Mouse (Mus musculus) bone marrow, adult 2 months (tissue): ENCODE results near the gene Mitf. TPM values are rescaled to one million over a fixed set of nuclear protein-coding genes. Genes with fewer than 3 reads are reported as not detected.

Source experiments
- H3K27ac ChIP-seq: fragments of 200-500 bp; 2 replicates; pipeline ENCODE4 v1.5.1; 2012; ENCODE audit warnings: low read depth, mild to moderate bottlenecking, control low read depth, inconsistent platforms, low read length; ENCODE audit not compliant: control insufficient read depth, poor library complexity, insufficient read depth
- H3K4me1 ChIP-seq: fragments of 200-500 bp; 2 replicates; pipeline ENCODE4 v1.6.1; 2011; ENCODE audit warnings: low read length; ENCODE audit not compliant: control insufficient read depth, insufficient read depth
- H3K4me3 ChIP-seq: fragments of 200-500 bp; replicated peaks from 2 replicates; pipeline ENCODE3; 2011; ENCODE audit warnings: mild to moderate bottlenecking, low read depth, low read length, control low read depth; ENCODE audit not compliant: control insufficient read depth
- CTCF ChIP-seq: fragments of 200-500 bp; IDR thresholded peaks from 2 replicates; pipeline ENCODE4 v1.5.1; 2011; ENCODE audit warnings: low read length, control low read depth; ENCODE audit not compliant: control insufficient read depth, insufficient read depth
- POLR2A ChIP-seq: fragments of 200-500 bp; IDR thresholded peaks from 2 replicates; pipeline ENCODE4 v1.6.1; 2011; ENCODE audit warnings: low read depth, mild to moderate bottlenecking, control low read depth, low read length, borderline replicate concordance; ENCODE audit not compliant: control insufficient read depth
- WGBS: fragments of 180-500 bp; shearing (Covaris S2); methylation state at CpG from one replicate; pipeline ENCODE4 v1.1.7; 2018; 5-methylcytosine and 5-hydroxymethylcytosine counted together
- polyA plus RNA-seq: library from polyadenylated mRNA; stranded (reverse); fragments of >200 nt; gene quantifications from 2 replicates; pipeline ENCODE4 v1.2.4, GENCODE M21; 2011; ENCODE audit warnings: low replicate concordance; ENCODE audit not compliant: missing spikeins, insufficient read depth, insufficient read length

Mitf gene
- polyA plus RNA-seq, 1 experiment, result 1.2 TPM

DNA sequence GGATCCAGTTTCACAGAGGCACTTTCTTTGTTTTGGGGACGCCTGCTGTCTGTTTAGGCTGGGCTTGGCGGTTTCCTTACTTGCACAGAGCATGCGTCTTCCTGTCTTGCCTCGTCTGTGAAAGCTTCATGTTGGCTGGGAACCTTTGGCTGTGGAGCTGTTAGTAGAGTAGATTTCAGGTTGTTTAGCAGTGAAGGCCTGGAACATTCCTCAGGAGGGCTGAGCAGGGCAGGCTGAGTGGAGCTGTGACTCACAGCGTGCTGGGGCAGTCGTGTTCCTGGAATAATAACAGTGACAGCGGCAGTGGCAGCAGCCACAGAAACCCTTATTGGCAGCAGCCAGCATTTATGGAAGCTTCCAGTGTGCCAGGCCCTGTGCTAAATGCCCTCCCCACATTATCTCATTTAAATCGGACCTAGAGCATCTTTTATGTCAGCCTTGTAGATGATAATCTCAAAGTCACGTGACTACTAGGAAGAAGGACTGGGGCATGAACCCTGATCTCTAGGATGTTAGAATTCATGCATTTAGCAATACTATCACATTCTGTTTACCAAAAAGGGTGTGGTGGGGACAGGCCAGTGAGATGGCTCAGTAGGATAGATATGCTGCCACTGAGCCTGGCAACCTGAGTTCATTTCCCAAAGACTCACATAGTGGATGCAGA is 41.5 kb downstream of the Mitf start:
- Histone ChIP-seq H3K27ac (no peak overlapping the region), H3K4me3 (no peak overlapping the region), H3K4me1 (no peaks in the 10 kb centered on the region)
- WGBS, result 78% methylated on average over 9 of the region's 9 CpGs
- TF ChIP-seq CTCF, result no peak
- TF ChIP-seq POLR2A, result no peak

DNA sequence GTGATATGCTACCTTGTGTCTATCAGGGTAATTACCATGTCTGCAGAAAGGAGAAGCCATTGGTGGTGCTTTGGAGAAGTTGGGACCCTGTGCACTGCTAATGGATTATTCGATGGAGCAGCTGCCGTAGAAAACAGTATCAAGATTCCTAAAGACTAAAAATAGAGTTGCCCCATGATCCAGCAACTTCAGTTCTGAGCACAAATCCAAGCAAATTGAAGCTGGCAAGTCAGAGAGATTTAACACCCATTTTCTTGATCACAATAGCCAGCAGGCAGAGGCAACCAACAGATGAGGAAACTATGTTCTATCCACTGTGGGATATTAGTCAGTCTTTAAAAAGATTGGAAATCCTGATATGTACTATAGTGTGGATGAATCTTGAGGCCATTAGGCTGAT is 47.4 kb downstream of the Mitf start:
- 87% methylated on average over 2 of the region's 2 CpGs for WGBS
- H3K27ac ChIP-seq, result no peak overlapping the region
- TF ChIP-seq CTCF (no peak), POLR2A (no peak)
- H3K4me3 ChIP-seq, result no peak overlapping the region
- H3K4me1 ChIP-seq, result no peaks in the 10 kb centered on the region; the same call in 1 of the 2 replicates

DNA sequence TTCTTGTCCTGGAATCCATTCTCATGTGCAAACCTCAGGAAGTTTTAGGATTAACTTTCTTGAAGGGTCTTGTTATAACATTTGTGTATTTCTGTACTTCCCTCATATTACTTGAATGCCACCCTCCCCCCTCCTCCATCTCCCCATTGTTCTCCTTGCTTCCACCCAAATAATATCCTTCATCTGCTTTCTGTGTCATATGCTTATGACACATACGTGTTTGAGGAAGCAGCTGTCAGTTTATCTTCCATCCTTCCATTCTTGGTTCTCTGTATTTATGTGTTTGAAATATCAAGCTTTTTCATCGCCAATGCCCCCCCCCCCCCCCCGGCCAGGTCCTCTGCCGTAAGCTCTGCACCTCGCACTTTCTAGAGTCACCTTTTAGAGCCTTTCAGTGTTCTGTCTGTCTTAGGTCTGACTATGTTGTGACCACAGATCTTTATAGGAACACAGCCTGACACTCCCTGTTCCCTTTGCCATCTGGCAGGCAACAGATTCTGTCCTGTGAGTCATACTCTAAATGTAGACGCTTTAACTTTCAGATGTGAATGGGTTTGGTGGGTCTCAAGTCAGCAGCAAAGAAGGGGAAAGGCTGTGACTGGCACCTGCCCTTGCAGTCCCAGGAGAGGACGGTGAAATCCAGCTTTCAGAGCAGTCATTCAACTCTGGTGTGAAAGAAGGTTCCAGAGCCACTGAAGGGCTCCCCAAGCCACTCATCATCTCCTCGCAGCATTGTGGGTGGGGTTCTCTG is 48.7 kb downstream of the Mitf start:
- no peaks in the 10 kb centered on the region; the same call in 1 of the 2 replicates for H3K4me1 ChIP-seq
- TF ChIP-seq POLR2A, result no peak
- TF ChIP-seq CTCF, result no peak
- H3K4me3 ChIP-seq, result no peak overlapping the region
- H3K27ac ChIP-seq, result no peak overlapping the region
- WGBS, result 67% methylated on average over 8 of the region's 8 CpGs

DNA sequence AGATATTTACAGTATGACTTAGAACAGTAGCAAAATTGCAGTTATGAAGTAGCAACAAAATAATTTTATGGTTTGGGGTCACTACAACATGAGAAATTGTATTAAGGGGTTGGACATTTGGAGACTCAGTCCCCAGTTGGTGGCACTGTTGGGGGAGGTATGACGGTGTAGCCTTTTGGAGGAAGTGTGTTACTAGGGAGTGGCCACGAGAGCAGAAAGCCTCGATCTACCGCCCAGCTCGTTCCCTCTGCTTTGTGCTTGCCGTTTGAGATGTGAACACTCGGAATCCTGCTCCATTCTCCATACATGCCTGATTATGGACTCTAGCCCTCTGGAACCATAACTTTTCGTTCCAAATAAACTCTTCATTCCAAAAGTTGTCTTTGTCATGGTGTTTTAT is 49.6 kb downstream of the Mitf start:
- no peak overlapping the region for H3K4me3 ChIP-seq
- TF ChIP-seq CTCF, result 0 out of 2 replicates have a peak, but pooled peaks have one; percentile 7
- no peak for TF ChIP-seq POLR2A
- no peaks in the 10 kb centered on the region; the same call in 1 of the 2 replicates for H3K4me1 ChIP-seq
- H3K27ac ChIP-seq, result no peak overlapping the region
- WGBS, result 28% methylated on average over 8 of the region's 8 CpGs

DNA sequence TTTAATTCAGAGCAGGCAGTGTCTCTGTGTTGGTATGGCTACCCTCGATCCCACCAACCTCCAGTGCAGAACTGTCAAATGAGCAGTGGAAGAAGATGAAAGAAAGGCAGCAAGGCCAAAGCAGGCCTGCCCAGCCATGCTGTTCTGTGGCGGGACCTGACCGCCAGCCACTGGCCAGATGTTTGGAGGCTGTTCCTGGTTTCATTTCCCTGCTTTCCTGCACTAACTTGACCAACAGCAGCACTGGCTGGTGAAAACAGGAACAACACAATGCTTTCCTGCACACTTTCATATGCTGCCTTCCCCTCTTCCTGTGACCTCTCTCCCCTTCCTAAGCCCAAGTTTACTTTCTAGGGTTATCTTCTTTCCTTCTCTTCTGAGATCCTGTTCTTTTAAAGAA is 50.8 kb downstream of the Mitf start:
- Histone ChIP-seq H3K4me1 (no peaks in the 10 kb centered on the region; the same call in 1 of the 2 replicates), H3K4me3 (no peak overlapping the region), H3K27ac (no peak overlapping the region)
- TF ChIP-seq CTCF (peak; percentile 31; the same call in 1 of the 2 replicates), POLR2A (no peak)
- WGBS, result 20% methylated on average over 3 of the region's 3 CpGs

DNA sequence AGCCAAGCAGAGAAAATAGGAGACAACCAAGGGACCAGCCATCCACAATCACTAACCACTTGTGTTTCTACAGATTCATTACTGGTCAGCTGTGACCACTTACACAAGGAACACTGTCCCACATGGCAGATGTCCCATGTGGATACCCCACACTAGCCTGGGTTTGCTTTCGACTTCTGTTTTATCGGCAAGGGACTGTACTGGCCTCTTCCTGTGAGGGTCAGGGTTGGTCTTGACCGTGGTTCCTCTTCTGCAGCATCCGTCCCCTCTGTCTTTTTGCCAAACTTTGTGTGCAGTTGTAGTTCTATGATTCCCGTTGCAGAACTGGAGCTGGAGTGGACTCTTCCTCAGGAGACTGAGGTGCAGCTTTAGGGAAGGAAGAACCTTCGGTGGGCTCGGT is 59.7 kb downstream of the Mitf start:
- no peak overlapping the region for H3K4me3 ChIP-seq
- no peaks in the 10 kb centered on the region; the same call in 1 of the 2 replicates for H3K4me1 ChIP-seq
- WGBS, result 12% methylated on average over 7 of the region's 7 CpGs
- TF ChIP-seq CTCF, result no peak
- TF ChIP-seq POLR2A, result no peak
- no peak overlapping the region for H3K27ac ChIP-seq

DNA sequence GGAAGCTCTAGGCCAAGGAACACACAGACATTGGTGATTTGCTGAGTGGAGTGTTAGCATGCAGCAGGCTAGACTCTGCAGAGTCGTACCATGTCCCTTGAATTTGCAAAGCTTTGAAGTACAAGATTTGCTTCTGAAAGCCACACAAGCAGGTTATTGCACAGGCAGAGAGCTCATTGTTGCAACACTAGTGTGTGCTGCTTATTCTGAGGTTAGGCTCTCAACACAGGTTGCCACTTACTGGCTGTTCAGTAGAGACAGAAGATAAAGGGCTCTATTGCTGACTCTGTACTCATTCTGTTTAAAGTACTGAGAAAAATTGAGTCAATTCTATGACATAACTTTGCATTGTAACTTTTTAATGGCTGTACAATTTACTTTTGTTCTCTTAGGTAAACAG is 61.2 kb downstream of the Mitf start:
- TF ChIP-seq CTCF (no peak), POLR2A (no peak)
- 53% methylated on average over 1 of the region's 1 CpGs for WGBS
- Histone ChIP-seq H3K4me3 (no peak overlapping the region), H3K4me1 (no peaks in the 10 kb centered on the region; the same call in 1 of the 2 replicates), H3K27ac (no peak overlapping the region)

DNA sequence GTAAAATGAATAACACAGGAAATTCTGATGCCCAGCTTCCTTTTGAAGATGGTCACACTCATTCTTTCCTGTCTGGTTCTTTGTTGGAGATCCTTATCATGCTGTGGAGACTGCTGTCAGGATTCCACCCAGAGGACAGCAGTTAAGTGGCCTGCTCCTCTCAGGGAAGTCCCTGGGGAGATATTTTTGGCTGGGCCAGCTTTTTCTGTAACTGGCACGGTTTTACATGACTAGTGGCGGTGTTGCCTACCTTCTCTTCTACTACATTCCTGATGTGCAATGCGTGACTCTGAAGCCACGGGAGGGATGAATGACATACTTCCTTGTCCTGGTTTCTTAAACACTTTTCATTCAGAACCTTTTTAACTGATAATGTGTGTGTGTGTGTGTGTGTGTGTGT is 63.1 kb downstream of the Mitf start:
- H3K4me3 ChIP-seq, result no peak overlapping the region
- H3K27ac ChIP-seq, result no peak overlapping the region
- TF ChIP-seq CTCF (no peak), POLR2A (no peak)
- H3K4me1 ChIP-seq, result no peaks in the 10 kb centered on the region; the same call in 1 of the 2 replicates
- WGBS, result 56% methylated on average over 4 of the region's 4 CpGs
